Comparison of ENCODE assay signal across 10 mouse cellular contexts in genomic region chr8:26808111-26808651, GRCm38 (mm10).
DNase-seq lines count a peak whose midpoint lies in the region; ATAC-seq lines count a peak whose summit lies in the region.
"Had no signal": no experiment of that assay in that cellular context is flagged by ENCODE, and none has a peak within 500 bp of the region (broad histone marks: within the 10 kb centered on the region; RNA-seq: fewer than 3 reads in every experiment).

No protein-coding gene starts in this region.

- no peak overlapping the region for H3K4me3 ChIP-seq in heart, embryonic 15.5 days

- peaks cover 29% of the 10 kb centered on the region for H3K27me3 ChIP-seq in heart, embryonic 15.5 days

- intact Hi-C loops in heart, postnatal 14 days (cut with DNase I): no loop called here

- H3K4me2 ChIP-seq in heart, embryonic 15.5 days: peak overlapping the region; percentile 40

- ATAC-seq in heart, embryonic 15.5 days (replicated peaks; ENCODE audit: insufficient number of reproducible peaks, insufficient read depth, low FRiP score, low read depth): no peak
- no peak for ATAC-seq in megakaryocyte-erythroid progenitor cell, adult 5-6 weeks (replicated peaks; ENCODE audit: low FRiP score, low TSS enrichment, poor library complexity, severe bottlenecking)

- no peak overlapping the region for H3K27ac ChIP-seq in heart, embryonic 15.5 days
- H3K27ac ChIP-seq: macrophage had no signal

- no peaks in the 10 kb centered on the region for H3K9me3 ChIP-seq in heart, embryonic 15.5 days (replicated peaks)
- H3K9me3 ChIP-seq: G1E had no signal

- H3K4me1 ChIP-seq in heart, embryonic 15.5 days (replicated peaks): peaks cover 41% of the 10 kb centered on the region

- DNase-seq in heart, adult 18-20 months: peak; percentile 14 to 33
- DNase-seq in heart, postnatal 14 days: no peak
- DNase-seq in right cerebral cortex, postnatal 10 days (ENCODE audit: low spot score in 2 of 2): peak; percentile 50 to 57
- DNase-seq in right cerebral cortex, adult 2 months (ENCODE audit: low spot score in 2 of 2): no peak
- DNase-seq in telencephalon, adult 2 months (ENCODE audit: low read depth, low spot score): peak; percentile 57
- no peak for DNase-seq in lung, postnatal 25 days (ENCODE audit: low spot score)

- no peak overlapping the region for H3K9ac ChIP-seq in heart, embryonic 15.5 days

- no peaks in the 10 kb centered on the region for H3K36me3 ChIP-seq in heart, embryonic 15.5 days
- H3K36me3 ChIP-seq: G1E had no signal

- 19% methylated on average over 11 of the region's 11 CpGs for WGBS in heart, embryonic 15.5 days

Comparison
In these comparisons a context has a peak if more than half of its experiments do, and no peak if none do; other contexts are left out.
1. DNase-seq: peak in heart, adult 18-20 months (2 of 2), right cerebral cortex, postnatal 10 days (2 of 2) and telencephalon, adult 2 months (single experiment); none in heart, postnatal 14 days (0 of 2), right cerebral cortex, adult 2 months (0 of 2) and lung, postnatal 25 days (single experiment).